Mouse (Mus musculus): Measurements from ENCODE around the gene Sp4. TPM values are rescaled to one million over a fixed set of nuclear protein-coding genes. Genes with fewer than 3 reads are reported as not detected.
A peak's percentile ranks its signal among the peaks of the same experiment; 100 is the strongest.

Sp4 gene
- 50.8 and 55.2 TPM in 2 replicates for total RNA-seq (2014; rRNA removed)
- polyA plus RNA-seq (2015; fragmentation: Nextera tagmentation; extraction: Ambion mirVana): 14.3 and 17.4 TPM in 2 replicates

DNA sequence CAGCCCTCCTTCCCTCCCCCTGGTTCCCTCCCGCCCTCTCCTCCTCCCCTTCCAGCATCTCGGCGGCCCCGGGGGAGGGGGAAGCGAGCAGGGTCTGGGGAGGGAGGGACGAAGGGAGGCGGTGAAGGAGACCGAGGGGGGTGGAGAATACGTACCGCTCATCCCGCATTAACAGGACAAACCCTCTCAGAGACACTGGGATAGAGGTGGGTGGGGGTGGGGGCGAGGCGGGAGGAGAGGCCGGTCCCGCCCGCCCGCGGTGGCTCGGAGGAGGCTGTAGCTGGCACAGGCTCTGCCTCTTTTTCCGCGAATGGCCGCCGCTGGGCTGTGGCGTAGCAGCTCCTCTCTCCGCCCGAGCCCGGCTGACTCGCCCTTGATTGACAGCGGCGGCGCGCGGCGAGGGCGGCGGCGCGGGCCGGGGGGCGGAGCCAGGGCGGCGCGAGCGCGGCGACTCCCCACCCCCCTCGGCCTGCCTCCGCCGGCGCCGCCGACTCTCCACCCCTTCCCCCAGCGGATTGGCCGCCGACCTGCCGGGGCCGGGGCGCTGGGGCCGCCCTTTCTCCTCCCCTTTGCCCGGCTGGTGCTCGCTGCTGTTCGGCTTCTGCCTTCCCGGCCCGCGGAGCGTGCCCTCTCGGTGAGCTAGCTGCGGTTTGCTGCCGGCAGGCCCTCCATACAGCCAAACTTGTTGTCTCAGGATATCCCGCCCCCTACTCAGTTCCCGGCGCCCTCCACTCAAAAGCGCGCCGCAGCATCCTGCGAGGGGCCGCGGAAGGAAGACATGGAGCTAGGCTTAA is at the start of gene Sp4:
Gene Sp4, minus strand, starts transcription at position 369 of the 794 bp plus-strand sequence.
- H3K9me3 ChIP-seq (ENCODE audit: low read length): no peaks in the 10 kb centered on the region
- peak within 1 kb of the TSS; percentile 84 for H3K9ac ChIP-seq (replicated peaks; ENCODE audit: low read length, poor library complexity, severe bottlenecking)
- ATAC-seq (ENCODE audit: low FRiP score) (peak; percentile 92), DNase-seq (ENCODE audit: low spot score) (peak; percentile 96)
- H3K36me3 ChIP-seq (ENCODE audit: insufficient read depth, low read length): no peaks in the 10 kb centered on the region
- peak within 1 kb of the TSS; percentile 97 for H3K27ac ChIP-seq (ENCODE audit: low read depth, low read length)
- H3K4me1 ChIP-seq (ENCODE audit: insufficient read depth, low read length): peaks cover 20% of the 10 kb centered on the region; the same call in 1 of the 2 replicates
- under 1% methylated on average over 58 of the region's 78 CpGs for WGBS
- peak within 1 kb of the TSS; percentile 57 for H3K4me2 ChIP-seq (ENCODE audit: low read depth, low read length, poor library complexity, severe bottlenecking)
- H3K27me3 ChIP-seq (ENCODE audit: insufficient read depth, low read length): no peaks in the 10 kb centered on the region
- peak within 1 kb of the TSS; percentile 79 for H3K4me3 ChIP-seq (ENCODE audit: low read depth, low read length)
- TF ChIP-seq CTCF (IDR thresholded peaks at IDR 0.05): peak; percentile 26

- no peak overlapping the region for H3K27ac ChIP-seq (ENCODE audit: low read depth, low read length)
- H3K9me3 ChIP-seq (ENCODE audit: low read length): no peaks in the 10 kb centered on the region
- DNase-seq (ENCODE audit: low spot score): no peak
- no peaks in the 10 kb centered on the region for H3K27me3 ChIP-seq (ENCODE audit: insufficient read depth, low read length)
- no peak for TF ChIP-seq CTCF (IDR thresholded peaks at IDR 0.05)
- no peaks in the 10 kb centered on the region for H3K4me1 ChIP-seq (ENCODE audit: insufficient read depth, low read length)
- no peak overlapping the region for H3K4me2 ChIP-seq (ENCODE audit: low read depth, low read length, poor library complexity, severe bottlenecking)
- no peak overlapping the region for H3K4me3 ChIP-seq (ENCODE audit: low read depth, low read length)
- H3K9ac ChIP-seq (replicated peaks; ENCODE audit: low read length, poor library complexity, severe bottlenecking): no peak overlapping the region
- WGBS: 77% methylated on average over 2 of the region's 2 CpGs
- no peak for ATAC-seq (ENCODE audit: low FRiP score)
- H3K36me3 ChIP-seq (ENCODE audit: insufficient read depth, low read length): no peaks in the 10 kb centered on the region
Observed at GRCm38 (mm10) chr12:118339107-118339506, 37.9 kb upstream of the Sp4 start.

- Histone ChIP-seq H3K36me3 (ENCODE audit: insufficient read depth, low read length) (no peaks in the 10 kb centered on the region), H3K4me2 (ENCODE audit: low read depth, low read length, poor library complexity, severe bottlenecking) (no peak overlapping the region), H3K27me3 (ENCODE audit: insufficient read depth, low read length) (no peaks in the 10 kb centered on the region), H3K27ac (ENCODE audit: low read depth, low read length) (no peak overlapping the region), H3K9me3 (ENCODE audit: low read length) (no peaks in the 10 kb centered on the region), H3K9ac (replicated peaks; ENCODE audit: low read length, poor library complexity, severe bottlenecking) (no peak overlapping the region), H3K4me3 (ENCODE audit: low read depth, low read length) (no peak overlapping the region), H3K4me1 (ENCODE audit: insufficient read depth, low read length) (no peaks in the 10 kb centered on the region)
- ATAC-seq (ENCODE audit: low FRiP score) (no peak), DNase-seq (ENCODE audit: low spot score) (no peak)
- TF ChIP-seq CTCF (IDR thresholded peaks at IDR 0.05): no peak
- 89% methylated on average over 2 of the region's 2 CpGs for WGBS
Observed at GRCm38 (mm10) chr12:118338243-118338642, 37.0 kb upstream of the Sp4 start.

- no peak overlapping the region for H3K27ac ChIP-seq (ENCODE audit: low read depth, low read length)
- WGBS: 87% methylated on average over 3 of the region's 3 CpGs
- no peak overlapping the region for H3K4me2 ChIP-seq (ENCODE audit: low read depth, low read length, poor library complexity, severe bottlenecking)
- no peaks in the 10 kb centered on the region for H3K9me3 ChIP-seq (ENCODE audit: low read length)
- H3K27me3 ChIP-seq (ENCODE audit: insufficient read depth, low read length): no peaks in the 10 kb centered on the region
- no peak overlapping the region for H3K9ac ChIP-seq (replicated peaks; ENCODE audit: low read length, poor library complexity, severe bottlenecking)
- no peak for TF ChIP-seq CTCF (IDR thresholded peaks at IDR 0.05)
- no peak overlapping the region for H3K4me3 ChIP-seq (ENCODE audit: low read depth, low read length)
- no peaks in the 10 kb centered on the region for H3K36me3 ChIP-seq (ENCODE audit: insufficient read depth, low read length)
- ATAC-seq (ENCODE audit: low FRiP score) (no peak), DNase-seq (ENCODE audit: low spot score) (no peak)
- no peaks in the 10 kb centered on the region for H3K4me1 ChIP-seq (ENCODE audit: insufficient read depth, low read length)
Observed at GRCm38 (mm10) chr12:118337291-118337690, 36.1 kb upstream of the Sp4 start.

DNA sequence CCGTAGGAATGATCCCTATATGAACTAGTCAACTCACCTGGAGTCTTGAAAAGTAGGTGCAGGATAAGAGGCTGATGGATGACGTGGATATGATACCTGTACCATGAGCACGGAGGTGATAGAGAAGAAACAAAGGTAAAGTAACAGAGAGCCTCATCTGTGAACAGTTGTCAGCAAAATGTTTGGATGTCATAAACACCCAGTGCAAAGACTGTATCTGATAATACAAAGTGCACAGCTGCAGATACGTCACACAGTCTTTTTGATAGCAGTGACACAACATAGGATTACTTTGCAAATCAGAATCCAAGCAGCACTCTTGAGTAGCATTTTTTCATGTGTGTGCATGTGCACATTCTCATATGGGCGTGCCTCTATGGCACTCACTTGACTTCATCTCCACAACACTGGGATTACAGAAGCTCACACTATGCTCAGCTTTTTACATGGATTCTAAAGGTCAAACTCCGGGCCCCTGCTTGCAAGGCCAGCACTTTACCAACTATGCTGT is 27.6 kb upstream of the Sp4 start:
- TF ChIP-seq CTCF (IDR thresholded peaks at IDR 0.05): no peak
- H3K4me1 ChIP-seq (ENCODE audit: insufficient read depth, low read length): no peaks in the 10 kb centered on the region
- DNase-seq (ENCODE audit: low spot score): no peak
- H3K36me3 ChIP-seq (ENCODE audit: insufficient read depth, low read length): no peaks in the 10 kb centered on the region
- ATAC-seq (ENCODE audit: low FRiP score): no peak
- 91% methylated on average over 6 of the region's 6 CpGs for WGBS
- no peak overlapping the region for H3K4me3 ChIP-seq (ENCODE audit: low read depth, low read length)
- no peak overlapping the region for H3K27ac ChIP-seq (ENCODE audit: low read depth, low read length)
- H3K27me3 ChIP-seq (ENCODE audit: insufficient read depth, low read length): no peaks in the 10 kb centered on the region
- H3K9ac ChIP-seq (replicated peaks; ENCODE audit: low read length, poor library complexity, severe bottlenecking): no peak overlapping the region
- H3K4me2 ChIP-seq (ENCODE audit: low read depth, low read length, poor library complexity, severe bottlenecking): no peak overlapping the region
- no peaks in the 10 kb centered on the region for H3K9me3 ChIP-seq (ENCODE audit: low read length)

DNA sequence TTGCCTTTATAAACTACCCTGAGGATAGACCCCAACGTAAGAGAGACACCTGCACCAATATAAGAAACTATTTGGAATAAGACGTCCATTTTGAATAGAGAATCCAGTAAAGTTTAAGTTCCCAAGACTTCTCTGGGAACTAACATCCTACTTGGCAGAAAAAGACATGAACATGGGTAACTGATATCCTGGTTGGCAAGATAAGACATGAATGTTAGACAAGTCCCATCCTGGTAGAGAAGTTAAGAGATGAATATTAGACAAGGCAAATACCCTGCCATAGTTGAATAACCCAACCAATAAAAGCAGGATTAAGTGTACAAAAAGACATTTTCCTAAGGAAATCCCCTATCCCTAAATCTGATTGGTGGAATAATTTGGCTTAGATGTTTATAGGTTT is 26.3 kb upstream of the Sp4 start:
- DNase-seq (ENCODE audit: low spot score) (no peak), ATAC-seq (ENCODE audit: low FRiP score) (no peak)
- Histone ChIP-seq H3K9me3 (ENCODE audit: low read length) (no peaks in the 10 kb centered on the region), H3K27ac (ENCODE audit: low read depth, low read length) (no peak overlapping the region), H3K36me3 (ENCODE audit: insufficient read depth, low read length) (no peaks in the 10 kb centered on the region), H3K27me3 (ENCODE audit: insufficient read depth, low read length) (no peaks in the 10 kb centered on the region), H3K9ac (replicated peaks; ENCODE audit: low read length, poor library complexity, severe bottlenecking) (no peak overlapping the region), H3K4me2 (ENCODE audit: low read depth, low read length, poor library complexity, severe bottlenecking) (no peak overlapping the region), H3K4me1 (ENCODE audit: insufficient read depth, low read length) (no peaks in the 10 kb centered on the region), H3K4me3 (ENCODE audit: low read depth, low read length) (no peak overlapping the region)
- TF ChIP-seq CTCF (IDR thresholded peaks at IDR 0.05): no peak
- 90% methylated on average over 2 of the region's 2 CpGs for WGBS
